Mouse (Mus musculus): ENCODE data around the gene Apobec4.
"Not testable (repeated sequence)": the region's sequence is repeated elsewhere in the genome, so short reads cannot be mapped to it uniquely, and the experiment has no call there.

DNA sequence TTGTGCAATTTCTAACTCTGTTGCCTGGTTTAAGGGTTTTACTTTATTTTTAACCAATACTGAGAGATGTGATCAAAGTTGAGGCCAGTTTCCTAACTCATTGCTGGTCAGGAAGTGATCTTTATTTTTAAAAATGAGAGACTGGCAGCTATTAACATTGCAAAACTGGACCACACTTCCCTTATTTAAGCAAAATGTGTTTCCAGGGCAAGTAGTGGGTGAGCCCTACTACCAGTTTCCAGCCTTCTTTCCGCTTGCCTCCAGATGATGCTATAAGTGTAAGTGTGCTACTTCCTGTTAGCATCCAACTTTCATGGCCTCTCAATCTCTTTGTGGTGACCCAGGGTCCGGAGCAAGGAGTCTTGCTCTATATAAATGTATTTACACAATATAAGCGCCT lies 24.2 kb downstream of the Apobec4 start:
- TF ChIP-seq CTCF (IDR thresholded peaks at IDR 0.05; ENCODE audit: low read depth, low read length); POLR2A (IDR thresholded peaks at IDR 0.05; ENCODE audit: insufficient read depth, low read length): not testable (repeated sequence)
